Mouse (Mus musculus): ENCODE results near the gene Senp7. TPM values are rescaled to one million over a fixed set of nuclear protein-coding genes. Genes with fewer than 3 reads are reported as not detected.

Gene Senp7
- 0.40 and 0.53 TPM in 2 replicates for polyA plus RNA-seq (2012; rRNA removed; ENCODE audit: low replicate concordance)

DNA sequence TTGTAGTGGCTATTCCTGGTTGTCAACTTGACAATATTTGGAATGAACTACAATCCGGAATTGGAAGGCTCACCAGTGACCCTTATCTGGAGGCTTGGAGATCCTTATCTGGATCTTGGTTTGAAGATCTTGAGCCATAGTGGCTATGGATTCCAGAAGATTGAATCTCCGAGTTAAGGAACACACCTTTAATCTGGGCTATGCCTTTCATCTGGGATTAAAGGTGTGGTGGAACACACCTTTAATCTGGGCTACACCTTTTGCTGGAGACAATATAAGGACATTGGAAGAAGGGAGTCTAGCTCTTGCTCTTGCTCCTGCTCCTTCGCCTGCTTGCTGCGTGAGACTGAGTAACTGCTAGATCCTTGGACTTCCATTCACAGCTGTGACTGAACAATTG lies at the start of gene Senp7:
Senp7 (plus strand) TSS at position 301 of the 400 bp plus-strand sequence.

DNA sequence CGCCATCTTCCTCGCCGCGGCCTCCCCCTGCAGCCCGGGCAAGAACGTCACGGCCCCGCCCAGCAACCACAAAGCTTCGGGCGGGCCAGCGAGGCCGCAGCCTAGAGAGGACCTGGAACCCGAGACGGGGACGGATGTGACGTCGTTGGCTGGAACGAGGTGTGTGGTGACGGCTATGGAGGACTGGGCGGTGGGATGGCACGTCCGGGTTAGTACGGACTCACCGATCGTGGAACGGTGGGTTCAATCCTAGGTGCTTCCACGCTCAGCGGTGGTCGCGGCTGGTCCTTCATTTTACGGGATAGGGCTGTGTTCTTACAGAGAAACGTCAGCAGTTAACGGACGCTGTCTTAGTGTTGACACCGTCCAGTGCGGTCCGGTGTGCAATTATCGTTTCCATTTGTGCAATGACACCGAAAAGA lies 18.5 kb upstream of the Senp7 start, which contains the start of gene Pcnp:
Pcnp (minus strand) TSS at position 79 of the 422 bp plus-strand sequence.

GRCm38 (mm10) chr16:56037138-56038010 lies 10.8 kb upstream of the Senp7 start, which contains the start of gene Trmt10c:
TSS of gene Trmt10c (minus strand) at chr16:56037819.

GRCm38 (mm10) chr16:56204051-56204450 lies 155.9 kb downstream of the Senp7 start, which contains the start of gene Impg2:
TSS of gene Impg2 (plus strand) at chr16:56204313.

Other genes with a start within 250 kb of the Senp7 start
- 44.9 and 72.7 TPM in 2 replicates for gene Nfkbiz, start 209.4 kb upstream of the Senp7 start, polyA plus RNA-seq (2012; rRNA removed; ENCODE audit: low replicate concordance)
- 0.12 and 0.39 TPM in 2 replicates for gene Nxpe3, start 153.1 kb upstream of the Senp7 start, polyA plus RNA-seq (2012; rRNA removed; ENCODE audit: low replicate concordance)
- gene Cep97, start 113.5 kb upstream of the Senp7 start, polyA plus RNA-seq (2012; rRNA removed; ENCODE audit: low replicate concordance): 0.02 and 0.07 TPM in 2 replicates
- gene Rpl24, start 82.1 kb upstream of the Senp7 start, polyA plus RNA-seq (2012; rRNA removed; ENCODE audit: low replicate concordance): 12.0 and 12.5 TPM in 2 replicates
- 1.1 TPM in 2 replicates for gene Zbtb11, start 74.5 kb upstream of the Senp7 start, polyA plus RNA-seq (2012; rRNA removed; ENCODE audit: low replicate concordance)
- gene Pcnp, start 18.6 kb upstream of the Senp7 start, polyA plus RNA-seq (2012; rRNA removed; ENCODE audit: low replicate concordance): 1.6 and 1.8 TPM in 2 replicates
- gene Trmt10c, start 10.5 kb upstream of the Senp7 start, polyA plus RNA-seq (2012; rRNA removed; ENCODE audit: low replicate concordance): 1.7 and 3.9 TPM in 2 replicates
- gene Impg2, start 156.0 kb downstream of the Senp7 start, polyA plus RNA-seq (2012; rRNA removed; ENCODE audit: low replicate concordance): 0.04 TPM in 1 of 2 replicates, not detected in the other